Mouse (Mus musculus): ENCODE results near the gene Tpra1. TPM values are rescaled to one million over a fixed set of nuclear protein-coding genes. Genes with fewer than 3 reads are reported as not detected.

Tpra1 gene
- total RNA-seq, 2 experiments from 2014 or later, result 38.4 to 46.0 TPM

- no peak for DNase-seq (ENCODE audit: low spot score in 2 of 2)
Measured at GRCm38 (mm10) chr6:88889410-88890042, 12.5 kb upstream of the Tpra1 start.

GRCm38 (mm10) chr6:88890832-88891231 is 11.2 kb upstream of the Tpra1 start:
- DNase-seq (ENCODE audit: low spot score in 2 of 2), result no peak

DNA sequence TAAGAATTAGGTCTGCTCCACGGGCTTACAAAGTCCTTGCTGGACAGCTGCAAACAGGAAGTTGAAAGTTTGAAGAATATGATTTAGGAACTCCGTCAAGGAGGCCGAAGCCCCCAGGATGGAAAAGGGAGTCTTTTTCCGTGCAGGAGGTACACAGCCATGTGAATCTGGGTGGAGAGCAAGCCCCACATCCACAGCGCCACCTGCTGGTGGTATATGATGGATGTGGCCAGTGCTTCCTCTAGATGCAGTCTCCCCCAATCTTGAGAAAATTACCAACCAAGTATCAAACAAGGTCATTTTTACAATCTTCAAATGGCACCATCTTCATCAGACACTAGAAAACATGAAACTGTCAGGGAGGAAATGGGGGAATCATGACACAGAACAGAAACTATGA is 8.5 kb upstream of the Tpra1 start:
- peak in 1 of 2 experiments; percentile 68 for DNase-seq (ENCODE audit: low spot score in 2 of 2)

DNA sequence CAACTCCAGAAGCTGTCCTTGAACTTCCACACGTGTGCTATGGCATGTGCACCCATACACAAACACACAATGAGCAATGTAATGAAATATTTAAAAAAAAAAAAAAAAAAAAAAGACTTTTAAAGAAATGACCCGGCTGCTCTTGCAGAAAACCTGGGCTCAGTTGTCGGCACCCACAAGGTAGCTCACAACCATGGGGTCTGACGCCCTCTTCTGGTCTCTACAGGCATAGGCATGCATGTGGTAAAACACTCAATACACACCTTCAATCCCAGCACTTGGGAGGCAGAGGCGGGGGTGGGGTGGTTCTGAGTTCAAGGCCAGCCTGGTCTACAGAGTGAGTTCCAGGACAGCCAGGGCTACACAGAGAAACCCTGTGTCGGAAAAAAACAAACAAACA is 6.1 kb upstream of the Tpra1 start:
- no peak for DNase-seq (ENCODE audit: low spot score in 2 of 2)

DNA sequence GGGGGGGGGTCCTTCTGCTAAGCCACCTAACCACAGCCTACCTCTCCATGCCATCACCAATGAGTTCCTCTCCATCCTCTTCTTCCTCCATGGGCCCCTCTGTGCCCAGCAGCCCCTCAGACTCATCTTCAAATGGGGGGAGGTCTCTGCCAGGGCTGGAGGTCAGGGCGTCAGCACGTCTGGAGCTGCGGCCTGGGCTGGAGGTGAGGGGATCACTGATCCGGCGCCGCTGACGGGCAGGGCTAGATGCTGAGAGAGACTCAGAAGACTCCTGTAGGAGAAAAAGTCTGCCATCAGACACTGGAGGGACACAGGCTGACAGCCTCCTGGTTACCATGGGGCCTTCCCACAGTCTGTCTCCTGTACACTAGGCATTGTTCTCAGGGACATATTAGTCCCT is 4.8 kb upstream of the Tpra1 start:
- no peak for DNase-seq (ENCODE audit: low spot score in 2 of 2)

DNA sequence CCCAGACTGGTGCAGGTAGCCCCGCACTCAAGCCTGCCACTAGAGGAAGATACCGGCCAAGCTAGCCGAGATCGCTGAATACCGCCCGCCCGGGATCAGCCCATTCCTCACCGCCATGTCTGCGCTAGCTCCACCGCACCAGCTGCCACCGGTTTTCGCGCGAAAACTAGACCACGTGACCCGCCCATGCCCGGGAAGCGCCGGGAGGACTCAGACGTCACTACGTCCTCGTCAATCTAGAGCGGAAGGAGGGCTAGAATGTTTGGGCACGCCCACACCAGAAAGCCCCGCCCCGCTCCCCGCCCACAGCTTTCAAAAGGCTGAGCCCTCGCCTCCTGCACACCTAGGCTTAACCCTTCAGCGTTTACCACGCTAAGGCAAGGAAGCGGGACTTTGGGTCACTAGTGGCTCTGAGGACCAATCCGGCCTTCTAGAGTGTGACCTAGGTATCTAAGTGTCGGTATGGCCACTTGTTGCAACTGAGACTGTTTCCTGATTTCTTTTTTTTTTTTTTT is 3.5 kb upstream of the Tpra1 start, which contains the start of gene Mcm2:
Mcm2 (minus strand) TSS at position 247 of the 515 bp plus-strand sequence.
- peak; percentile 88 to 94 for DNase-seq (ENCODE audit: low spot score in 2 of 2)

DNA sequence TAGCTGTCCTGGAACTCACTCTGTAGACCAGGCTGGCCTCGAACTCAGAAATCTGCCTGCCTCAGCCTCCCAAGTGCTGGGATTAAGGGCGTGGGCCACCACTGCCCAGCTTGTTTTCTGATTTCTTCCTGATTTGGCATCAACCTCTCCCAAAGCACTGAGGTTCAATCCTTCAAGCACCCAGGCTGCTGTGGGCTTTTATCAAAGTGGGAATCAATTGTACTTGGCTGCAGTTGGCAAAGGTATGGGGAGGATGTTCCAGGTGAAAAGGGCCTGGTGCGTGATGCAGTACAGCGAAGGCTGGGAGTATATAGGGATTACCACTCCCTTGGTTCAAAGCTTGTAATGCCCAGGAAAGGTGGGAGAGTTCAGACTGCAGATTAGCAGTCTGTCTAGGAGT is 3.0 kb upstream of the Tpra1 start:
- DNase-seq (ENCODE audit: low spot score in 2 of 2), result no peak

DNA sequence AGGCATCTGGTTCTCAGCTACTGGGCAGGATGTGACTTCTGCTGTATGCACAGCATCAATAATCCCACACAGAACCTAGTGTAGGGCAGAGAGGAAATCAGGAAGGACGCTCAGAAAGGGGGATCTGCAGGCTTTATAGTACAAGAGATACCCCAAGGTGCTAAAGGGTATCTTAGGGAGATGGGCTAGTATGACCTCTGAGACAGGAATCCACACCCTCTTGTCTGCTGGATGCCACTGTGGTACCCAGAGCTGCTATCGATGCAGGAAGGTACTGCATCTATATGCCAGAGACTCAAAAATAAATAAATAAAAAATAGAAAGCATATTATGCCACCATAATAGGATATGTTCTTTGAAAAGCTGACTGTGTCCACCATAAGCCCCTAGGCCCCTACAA is 2.4 kb upstream of the Tpra1 start:
- no peak for DNase-seq (ENCODE audit: low spot score in 2 of 2)

DNA sequence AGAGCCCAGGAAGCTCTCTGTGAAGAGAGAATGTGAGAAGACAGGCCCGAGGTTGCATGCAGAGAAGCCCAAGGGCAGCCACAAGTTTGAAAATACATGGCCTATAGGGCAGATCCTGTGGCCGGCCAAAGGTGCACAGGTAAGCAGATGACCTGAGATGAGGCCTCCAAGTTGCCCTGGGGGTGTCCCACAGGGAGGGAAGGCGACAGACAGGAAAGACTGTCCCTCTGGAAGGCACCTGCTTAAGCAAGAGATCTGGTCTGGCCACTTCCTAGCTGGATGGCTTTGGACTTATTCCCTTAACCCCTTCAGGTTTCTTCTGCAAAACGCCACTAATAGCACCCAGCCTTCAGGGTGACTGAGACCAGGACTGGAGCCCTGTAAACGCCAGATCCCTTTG is 580 bp upstream of the Tpra1 start:
- no peak for DNase-seq (ENCODE audit: low spot score in 2 of 2)

DNA sequence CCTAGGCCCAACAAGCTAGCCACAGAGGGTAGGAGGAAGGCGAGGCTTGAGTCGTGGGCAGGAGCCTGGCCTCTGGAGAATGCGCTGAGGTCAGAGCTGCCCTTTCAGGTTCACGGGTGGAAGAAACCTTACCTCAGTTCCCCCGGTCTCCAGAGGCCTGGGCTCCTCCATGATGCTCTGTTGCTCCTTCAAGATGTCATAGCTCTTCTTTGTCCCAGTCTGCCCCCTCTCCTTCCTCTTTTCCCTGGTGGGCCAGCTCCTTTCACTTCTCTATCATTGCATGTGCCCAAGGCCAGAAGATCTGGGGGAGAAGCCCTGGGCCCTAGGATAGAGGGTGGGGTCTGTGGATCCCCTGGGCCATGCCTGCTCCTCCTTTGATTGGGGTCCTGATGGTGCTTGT is 1.7 kb downstream of the Tpra1 start:
- DNase-seq (ENCODE audit: low spot score in 2 of 2), result no peak

DNA sequence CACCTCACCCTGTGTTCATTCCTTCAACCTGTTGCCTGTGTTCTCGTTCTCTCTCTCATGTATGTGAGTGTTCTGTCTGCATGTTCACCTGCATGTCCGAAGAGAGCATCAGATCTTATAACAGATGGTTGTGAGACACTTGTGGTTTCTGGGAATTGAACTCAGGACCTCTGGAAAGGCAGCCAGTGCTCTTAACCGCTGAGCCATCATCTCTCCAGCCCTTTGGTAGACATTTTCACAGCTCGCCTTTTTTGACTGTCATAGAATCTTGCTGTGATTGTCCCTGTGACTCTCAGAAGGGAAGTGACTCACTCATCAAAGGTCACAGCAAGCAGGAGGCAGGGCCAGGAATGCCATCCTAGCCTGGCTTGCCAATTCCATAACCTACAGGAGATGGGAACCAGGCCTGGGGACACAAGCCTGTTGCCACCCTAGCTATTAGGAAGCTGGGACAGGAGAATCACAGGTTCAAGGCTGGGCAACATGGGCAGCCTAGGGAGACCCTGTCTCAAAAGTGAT is 2.5 kb downstream of the Tpra1 start:
- DNase-seq (ENCODE audit: low spot score in 2 of 2), result no peak

DNA sequence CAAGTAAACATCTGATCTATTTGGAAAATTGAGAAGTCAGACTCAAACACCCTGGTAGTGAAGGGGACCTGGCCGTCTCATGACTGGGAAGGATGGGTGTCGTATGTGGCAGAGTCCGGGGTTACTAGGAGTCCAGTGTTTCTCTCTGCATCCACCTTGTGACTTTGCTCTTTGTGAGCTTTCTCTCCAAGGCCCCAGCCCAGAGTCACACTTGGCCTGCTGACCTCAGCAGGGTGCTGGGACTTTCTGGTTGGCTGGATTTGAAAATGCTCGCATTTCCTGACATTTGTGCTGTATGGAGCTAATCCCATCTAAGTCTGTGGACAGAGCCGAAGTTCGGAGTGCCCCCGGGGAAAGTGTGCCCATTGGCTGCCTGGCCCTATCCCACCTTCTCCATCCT is 3.0 kb downstream of the Tpra1 start:
- DNase-seq (ENCODE audit: low spot score in 2 of 2), result no peak

DNA sequence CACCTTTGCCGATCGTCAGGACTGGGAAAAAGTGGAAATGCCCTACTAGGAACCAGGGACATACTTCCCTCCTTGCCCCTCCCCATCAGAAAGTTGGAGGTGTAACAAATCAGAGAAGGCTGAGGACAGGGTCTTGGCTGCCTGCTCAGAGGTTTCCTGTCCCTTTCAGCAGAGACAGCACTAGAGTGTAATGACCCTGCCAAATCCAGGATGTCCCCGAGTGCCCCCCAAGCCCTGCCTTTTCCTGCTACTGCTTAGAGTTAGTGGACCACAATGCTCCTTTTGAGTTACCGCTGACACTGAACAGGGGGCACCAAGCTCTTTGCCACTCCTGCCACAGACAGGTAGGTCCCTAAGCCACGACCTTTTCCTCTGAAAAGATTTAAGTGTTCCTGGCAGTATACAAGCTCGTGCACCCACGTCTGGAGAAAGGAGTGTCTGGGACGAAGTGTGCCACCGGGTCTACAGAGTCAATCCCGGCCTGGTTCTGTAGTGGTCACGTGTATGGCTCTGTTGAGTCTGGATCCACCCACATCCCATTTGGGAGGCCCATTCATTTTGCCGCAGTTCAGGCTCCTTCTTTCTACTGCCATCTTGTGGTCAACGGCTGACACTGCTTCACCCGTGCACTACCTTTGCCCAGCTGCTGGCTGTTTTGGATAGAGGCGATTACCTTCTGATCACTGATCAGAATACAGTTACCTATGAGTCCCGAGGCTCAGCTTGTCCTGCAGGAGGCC is 4.5 kb downstream of the Tpra1 start:
- peak in 1 of 2 experiments; percentile 78 for DNase-seq (ENCODE audit: low spot score in 2 of 2)

DNA sequence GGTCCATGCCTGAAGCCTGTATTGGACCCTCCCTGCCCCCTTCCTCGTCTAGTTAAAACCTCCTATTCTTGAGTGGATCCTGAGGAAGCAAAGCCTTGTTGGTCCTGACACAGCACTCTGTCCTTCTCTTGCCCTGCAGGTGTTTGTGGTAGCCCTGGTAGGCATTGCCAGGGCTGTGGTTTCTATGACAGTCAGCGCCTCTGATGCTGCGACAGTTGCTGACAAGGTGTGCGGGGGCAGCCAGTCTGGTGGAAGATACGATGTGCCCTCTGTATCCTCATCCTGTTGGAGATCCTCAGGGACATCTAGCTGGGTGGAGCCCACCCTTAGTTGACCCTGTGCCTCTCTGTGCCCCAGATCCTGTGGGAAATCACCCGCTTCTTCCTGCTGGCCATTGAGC is 7.1 kb downstream of the Tpra1 start:
- DNase-seq (ENCODE audit: low spot score in 2 of 2), result no peak

- no peak for DNase-seq (ENCODE audit: low spot score in 2 of 2)
Measured at GRCm38 (mm10) chr6:88913022-88913421, 11.0 kb downstream of the Tpra1 start.

DNA sequence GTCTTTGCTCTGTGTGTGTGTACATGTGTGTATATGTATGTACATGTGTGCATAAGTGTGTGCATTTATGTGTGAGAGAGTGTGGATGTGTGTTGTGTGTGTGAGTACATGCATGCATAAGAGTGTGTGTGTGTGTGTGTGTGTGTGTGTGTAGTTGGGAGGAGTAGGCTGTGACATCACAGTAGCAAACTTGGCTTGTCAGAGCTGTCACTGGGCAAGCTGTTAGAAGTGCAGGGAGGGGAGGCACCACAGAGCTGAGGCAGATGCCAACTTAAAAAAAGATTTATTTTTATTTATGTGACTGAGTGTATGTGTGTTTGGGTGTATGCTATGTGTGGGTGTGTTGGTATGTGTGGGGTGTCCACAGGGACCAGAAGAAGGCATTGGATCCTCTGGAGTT is 11.4 kb downstream of the Tpra1 start:
- DNase-seq (ENCODE audit: low spot score in 2 of 2), result no peak

- DNase-seq (ENCODE audit: low spot score in 2 of 2), result no peak
Measured at GRCm38 (mm10) chr6:88914799-88915198, 12.7 kb downstream of the Tpra1 start.

GRCm38 (mm10) chr6:88915510-88915909 is 13.5 kb downstream of the Tpra1 start:
- no peak for DNase-seq (ENCODE audit: low spot score in 2 of 2)

- DNase-seq (ENCODE audit: low spot score in 2 of 2), result peak in 1 of 2 experiments; percentile 71
Measured at GRCm38 (mm10) chr6:88916153-88916552, 14.1 kb downstream of the Tpra1 start.

- DNase-seq (ENCODE audit: low spot score in 2 of 2), result no peak
Measured at GRCm38 (mm10) chr6:88918802-88919201, 16.8 kb downstream of the Tpra1 start.

- peak in 1 of 2 experiments; percentile 56 for DNase-seq (ENCODE audit: low spot score in 2 of 2)
Measured at GRCm38 (mm10) chr6:88924502-88925275, 22.6 kb downstream of the Tpra1 start.
